Mouse (Mus musculus): ENCODE measurements around the gene Nfkb1. TPM values are rescaled to one million over a fixed set of nuclear protein-coding genes. Genes with fewer than 3 reads are reported as not detected.
A peak's percentile ranks its signal among the peaks of the same experiment; 100 is the strongest.

The Nfkb1 gene
- total RNA-seq, 4 experiments from 2014 or later: 30.5 to 35.1 (median 32.8) TPM

GRCm38 (mm10) chr3:135546212-135546923 is 145.0 kb downstream of the Nfkb1 start:
- peak; percentile 25 for DNase-seq (ENCODE audit: low spot score)

Other genes with a start within 250 kb of the Nfkb1 start
- gene Manba, start 205.9 kb downstream of the Nfkb1 start, total RNA-seq (2022): 10 to 100 TPM; 15.8 to 19.3 (median 16.8) TPM
- 1 to 10 TPM; 4.2 to 8.5 (median 5.5) TPM for gene Slc39a8, start 133.7 kb upstream of the Nfkb1 start, total RNA-seq (2022)

All from heart, adult 8-10 months (tissue).